Mouse (Mus musculus) liver, embryonic 14.5 days (tissue): Measurements from ENCODE around the gene Tmem164.

Source experiments
- CTCF ChIP-seq: IDR thresholded peaks from 2 replicates; pipeline ENCODE4 v1.5.1; 2016; ENCODE audit warnings: antibody characterized with exemption, low read depth, control low read depth
- EP300 ChIP-seq: IDR thresholded peaks from 2 replicates; pipeline ENCODE4 v1.6.1; 2016; ENCODE audit warnings: antibody characterized with exemption, low read depth

DNA sequence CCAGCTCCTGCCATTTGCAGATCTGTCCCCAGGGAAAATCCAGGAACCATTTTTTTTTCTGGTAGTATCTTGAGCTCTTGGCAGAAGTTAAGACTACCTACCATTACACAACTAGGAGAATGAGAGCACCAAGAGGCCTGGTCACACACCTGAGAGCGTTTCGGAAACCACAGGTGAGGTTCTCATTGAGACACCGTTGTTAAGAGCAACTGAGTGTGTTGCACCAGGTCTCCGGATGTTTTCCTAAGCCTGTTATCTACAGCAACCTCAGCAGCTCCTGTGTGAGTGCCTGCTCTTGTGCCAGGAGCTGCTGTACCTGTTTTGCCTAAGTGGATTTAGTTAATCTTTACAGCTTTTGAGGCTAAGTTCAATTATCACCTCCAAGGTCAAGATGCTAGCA lies 92.5 kb downstream of the Tmem164 start:
- TF ChIP-seq EP300 (no peak), CTCF (no peak)
